In the genomic region with DNA sequence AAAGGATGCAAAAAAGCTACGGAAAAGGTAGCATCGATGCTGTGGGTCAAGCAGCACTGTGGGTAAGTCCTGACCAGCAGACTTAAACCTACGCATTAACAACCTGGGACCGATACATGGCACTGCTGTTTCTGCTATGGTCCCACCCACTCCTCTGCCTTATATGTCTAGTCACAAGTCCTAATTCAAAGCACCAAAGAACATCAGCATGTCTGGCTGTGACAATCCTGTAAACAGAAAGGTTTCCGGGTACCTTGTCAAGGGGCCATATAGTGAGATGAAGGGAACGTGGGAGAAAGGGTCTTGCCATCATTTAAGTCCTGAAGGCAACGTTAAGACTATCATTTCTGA, we compare ENCODE assay signal across 17 mouse cellular contexts.
DNase-seq lines count a peak whose midpoint lies in the region; ATAC-seq and TF ChIP-seq lines count a peak whose summit lies in the region.
"Had no signal": no experiment of that assay in that cellular context is flagged by ENCODE, and none has a peak within 500 bp of the region (broad histone marks: within the 10 kb centered on the region; RNA-seq: fewer than 3 reads in every experiment).

No protein-coding gene starts in this region.

- peak overlapping the region; percentile 56; the same call in 1 of the 2 replicates for H3K27ac ChIP-seq in hindbrain, embryonic 14.5 days
- H3K27ac ChIP-seq in hindbrain, embryonic 11.5 days (ENCODE audit: low read depth, low read length), result no peak overlapping the region
- peak overlapping the region; percentile 81; the same call in 1 of the 2 replicates for H3K27ac ChIP-seq in embryonic facial prominence, embryonic 13.5 days
- H3K27ac ChIP-seq in hindbrain, postnatal 0 days, result 0 out of 2 replicates have a peak overlapping the region, but pooled peaks have one; percentile 3
- H3K27ac ChIP-seq in midbrain, embryonic 15.5 days, result peak overlapping the region; percentile 72
- H3K27ac ChIP-seq: heart, adult 2 months had no signal

- no peak overlapping the region for H3K4me2 ChIP-seq in hindbrain, embryonic 14.5 days (replicated peaks)
- H3K4me2 ChIP-seq in hindbrain, embryonic 11.5 days (replicated peaks; ENCODE audit: low read depth, low read length), result no peak overlapping the region
- H3K4me2 ChIP-seq in embryonic facial prominence, embryonic 13.5 days, result no peak overlapping the region
- no peak overlapping the region for H3K4me2 ChIP-seq in hindbrain, postnatal 0 days (ENCODE audit: low read depth, low read length)
- no peak overlapping the region for H3K4me2 ChIP-seq in midbrain, embryonic 15.5 days

- WGBS in hindbrain, embryonic 14.5 days, result 92% methylated on average over 7 of the region's 7 CpGs
- WGBS in hindbrain, embryonic 11.5 days, result 90% methylated on average over 7 of the region's 7 CpGs
- 87% methylated on average over 7 of the region's 7 CpGs for WGBS in embryonic facial prominence, embryonic 13.5 days
- 87% methylated on average over 7 of the region's 7 CpGs for WGBS in hindbrain, postnatal 0 days
- WGBS in midbrain, embryonic 15.5 days, result 88% methylated on average over 7 of the region's 7 CpGs

- H3K4me3 ChIP-seq in hindbrain, embryonic 14.5 days (replicated peaks; ENCODE audit: low read length), result no peak overlapping the region
- no peak overlapping the region for H3K4me3 ChIP-seq in hindbrain, embryonic 11.5 days (ENCODE audit: low read depth, low read length)
- no peak overlapping the region for H3K4me3 ChIP-seq in embryonic facial prominence, embryonic 13.5 days
- H3K4me3 ChIP-seq in hindbrain, postnatal 0 days (ENCODE audit: low read length), result no peak overlapping the region
- H3K4me3 ChIP-seq in midbrain, embryonic 15.5 days, result no peak overlapping the region
- H3K4me3 ChIP-seq: heart, adult 2 months had no signal

- ATAC-seq in hindbrain, embryonic 14.5 days (ENCODE audit: low FRiP score), result no peak
- no peak for ATAC-seq in hindbrain, embryonic 11.5 days (ENCODE audit: low FRiP score)
- ATAC-seq in embryonic facial prominence, embryonic 13.5 days (ENCODE audit: insufficient number of reproducible peaks, insufficient read depth, low FRiP score, low TSS enrichment, low read depth), result no peak
- no peak for ATAC-seq in hindbrain, postnatal 0 days
- ATAC-seq in midbrain, embryonic 15.5 days (replicated peaks), result no peak; the same call in 1 of the 2 replicates
- no peak for ATAC-seq in erythroid progenitor cell, adult 5-6 weeks (replicated peaks; ENCODE audit: low FRiP score, poor library complexity, severe bottlenecking)
- ATAC-seq: CD4-positive, CD25-positive, alpha-beta regulatory T cell, adult 4 months had no signal

- no peaks in the 10 kb centered on the region for H3K9me3 ChIP-seq in hindbrain, embryonic 14.5 days (ENCODE audit: control insufficient read depth, low read length)
- H3K9me3 ChIP-seq in hindbrain, embryonic 11.5 days (ENCODE audit: control insufficient read depth, low read length), result no peaks in the 10 kb centered on the region
- no peaks in the 10 kb centered on the region for H3K9me3 ChIP-seq in embryonic facial prominence, embryonic 13.5 days
- no peaks in the 10 kb centered on the region for H3K9me3 ChIP-seq in hindbrain, postnatal 0 days (ENCODE audit: low read length)
- no peaks in the 10 kb centered on the region for H3K9me3 ChIP-seq in midbrain, embryonic 15.5 days

- DNase-seq in hindbrain, embryonic 14.5 days (ENCODE audit: low spot score), result no peak
- no peak for DNase-seq in hindbrain, embryonic 11.5 days (ENCODE audit: low spot score)
- no peak for DNase-seq in hindbrain, postnatal 0 days (ENCODE audit: low spot score)
- no peak for DNase-seq in kidney, postnatal 25 days
- DNase-seq in adrenal gland, postnatal 14 days, result no peak
- DNase-seq: cerebellum, adult 2 months; heart, adult 2 months; heart, postnatal 14 days; layer of hippocampus, adult 9-11 months; left cerebral cortex, postnatal 4 days; lung, postnatal 14 days; spleen, adult 18-20 months; thymus, adult 2 months had no signal

- H3K4me1 ChIP-seq in hindbrain, embryonic 14.5 days (replicated peaks; ENCODE audit: control insufficient read depth, insufficient read depth, low read length), result peaks cover 12% of the 10 kb centered on the region
- no peaks in the 10 kb centered on the region for H3K4me1 ChIP-seq in hindbrain, embryonic 11.5 days (replicated peaks; ENCODE audit: control insufficient read depth, insufficient read depth, low read length)
- peaks cover 21% of the 10 kb centered on the region for H3K4me1 ChIP-seq in embryonic facial prominence, embryonic 13.5 days
- H3K4me1 ChIP-seq in hindbrain, postnatal 0 days (ENCODE audit: insufficient read depth, low read length), result 0 out of 2 replicates have a peak, but pooled peaks cover 6% of the 10 kb centered on the region
- peaks cover 27% of the 10 kb centered on the region for H3K4me1 ChIP-seq in midbrain, embryonic 15.5 days

- no peak overlapping the region for H3K9ac ChIP-seq in hindbrain, embryonic 14.5 days
- H3K9ac ChIP-seq in hindbrain, embryonic 11.5 days (ENCODE audit: low read depth, low read length), result no peak overlapping the region
- H3K9ac ChIP-seq in embryonic facial prominence, embryonic 13.5 days, result no peak overlapping the region
- H3K9ac ChIP-seq in hindbrain, postnatal 0 days (replicated peaks; ENCODE audit: low read length), result no peak overlapping the region
- H3K9ac ChIP-seq in midbrain, embryonic 15.5 days, result no peak overlapping the region

- no peaks in the 10 kb centered on the region for H3K27me3 ChIP-seq in hindbrain, embryonic 14.5 days (ENCODE audit: control insufficient read depth, insufficient read depth, low read length)
- H3K27me3 ChIP-seq in hindbrain, embryonic 11.5 days (ENCODE audit: control insufficient read depth, insufficient read depth, low read length), result no peaks in the 10 kb centered on the region
- no peaks in the 10 kb centered on the region for H3K27me3 ChIP-seq in embryonic facial prominence, embryonic 13.5 days
- no peaks in the 10 kb centered on the region for H3K27me3 ChIP-seq in hindbrain, postnatal 0 days (ENCODE audit: insufficient read depth, low read length)
- H3K27me3 ChIP-seq in midbrain, embryonic 15.5 days (replicated peaks), result no peaks in the 10 kb centered on the region

- H3K36me3 ChIP-seq in hindbrain, embryonic 14.5 days (replicated peaks; ENCODE audit: control insufficient read depth, insufficient read depth), result peaks cover 45% of the 10 kb centered on the region
- no peaks in the 10 kb centered on the region; the same call in 1 of the 2 replicates for H3K36me3 ChIP-seq in hindbrain, embryonic 11.5 days (ENCODE audit: control insufficient read depth, insufficient read depth, low read length)
- H3K36me3 ChIP-seq in embryonic facial prominence, embryonic 13.5 days, result peaks cover 31% of the 10 kb centered on the region
- H3K36me3 ChIP-seq in hindbrain, postnatal 0 days (ENCODE audit: insufficient read depth, low read length), result peaks cover 27% of the 10 kb centered on the region; the same call in 1 of the 2 replicates
- peaks cover 29% of the 10 kb centered on the region for H3K36me3 ChIP-seq in midbrain, embryonic 15.5 days (replicated peaks)

- TF ChIP-seq CTCF in hindbrain, postnatal 0 days (IDR thresholded peaks at IDR 0.05; ENCODE audit: low read depth), result no peak
